Mouse (Mus musculus): ENCODE measurements around the gene Wdr90. TPM values are rescaled to one million over a fixed set of nuclear protein-coding genes. Genes with fewer than 3 reads are reported as not detected.

Wdr90 gene
- polyA plus RNA-seq, 1 experiment from 2014 or later: 8.2 TPM

- ATAC-seq (ENCODE audit: insufficient number of reproducible peaks, insufficient read depth, low FRiP score, low read depth): no peak
- Histone ChIP-seq H3K36me3 (ENCODE audit: control insufficient read depth, insufficient read depth, low read length) (peaks cover 54% of the 10 kb centered on the region), H3K4me3 (ENCODE audit: control insufficient read depth in 1 of 2, insufficient read depth in 1 of 2, low read depth in 1 of 2, low read length in 2 of 2) (peak overlapping the region; percentile 76 to 91), H3K9me3 (ENCODE audit: control insufficient read depth, low read length) (no peaks in the 10 kb centered on the region), H3K27ac (replicated peaks in 1 of 2; ENCODE audit: control insufficient read depth in 1 of 2, insufficient read depth in 1 of 2, low read depth in 2 of 2, low read length in 2 of 2) (no peak overlapping the region), H3K27me3 (ENCODE audit: control insufficient read depth, insufficient read depth, low read length) (no peaks in the 10 kb centered on the region), H3K9ac (ENCODE audit: low read length) (peak overlapping the region; percentile 96), H3K4me2 (ENCODE audit: low read length) (peak overlapping the region; percentile 88), H3K4me1 (ENCODE audit: control insufficient read depth in 2 of 2, insufficient read depth in 2 of 2, low read length in 2 of 2) (peaks cover 5 to 15% of the 10 kb centered on the region in 2 experiments)
- WGBS: 92% methylated on average over 4 of the region's 4 CpGs
Measured at GRCm38 (mm10) chr17:25843122-25843521, 18.2 kb downstream of the Wdr90 start.

GRCm38 (mm10) chr17:25842509-25842908, 18.8 kb downstream of the Wdr90 start:
- H3K4me2 ChIP-seq (ENCODE audit: low read length): no peak overlapping the region
- 80% methylated on average over 3 of the region's 3 CpGs for WGBS
- no peak overlapping the region for H3K4me3 ChIP-seq (ENCODE audit: control insufficient read depth in 1 of 2, insufficient read depth in 1 of 2, low read depth in 1 of 2, low read length in 2 of 2)
- ATAC-seq (ENCODE audit: insufficient number of reproducible peaks, insufficient read depth, low FRiP score, low read depth): no peak
- H3K4me1 ChIP-seq (ENCODE audit: control insufficient read depth in 2 of 2, insufficient read depth in 2 of 2, low read length in 2 of 2): peaks cover 8 to 20% of the 10 kb centered on the region in 2 experiments
- H3K9me3 ChIP-seq (ENCODE audit: control insufficient read depth, low read length): no peaks in the 10 kb centered on the region
- no peak overlapping the region for H3K27ac ChIP-seq (replicated peaks in 1 of 2; ENCODE audit: control insufficient read depth in 1 of 2, insufficient read depth in 1 of 2, low read depth in 2 of 2, low read length in 2 of 2)
- peaks cover 56% of the 10 kb centered on the region for H3K36me3 ChIP-seq (ENCODE audit: control insufficient read depth, insufficient read depth, low read length)
- no peak overlapping the region for H3K9ac ChIP-seq (ENCODE audit: low read length)
- no peaks in the 10 kb centered on the region for H3K27me3 ChIP-seq (ENCODE audit: control insufficient read depth, insufficient read depth, low read length)

- ATAC-seq (ENCODE audit: insufficient number of reproducible peaks, insufficient read depth, low FRiP score, low read depth): no peak
- no peak within 1 kb of the TSS for H3K27ac ChIP-seq (replicated peaks in 1 of 2; ENCODE audit: control insufficient read depth in 1 of 2, insufficient read depth in 1 of 2, low read depth in 2 of 2, low read length in 2 of 2)
- H3K9ac ChIP-seq (ENCODE audit: low read length): no peak within 1 kb of the TSS
- peaks cover 57% of the 10 kb centered on the region for H3K36me3 ChIP-seq (ENCODE audit: control insufficient read depth, insufficient read depth, low read length)
- no peak within 1 kb of the TSS for H3K4me3 ChIP-seq (ENCODE audit: control insufficient read depth in 1 of 2, insufficient read depth in 1 of 2, low read depth in 1 of 2, low read length in 2 of 2)
- no peak within 1 kb of the TSS for H3K4me2 ChIP-seq (ENCODE audit: low read length)
- H3K9me3 ChIP-seq (ENCODE audit: control insufficient read depth, low read length): no peaks in the 10 kb centered on the region
- no peaks in the 10 kb centered on the region for H3K27me3 ChIP-seq (ENCODE audit: control insufficient read depth, insufficient read depth, low read length)
- 92% methylated on average over 22 of the region's 22 CpGs for WGBS
- H3K4me1 ChIP-seq (ENCODE audit: control insufficient read depth in 2 of 2, insufficient read depth in 2 of 2, low read length in 2 of 2): peaks cover 17 to 32% of the 10 kb centered on the region in 2 experiments
Measured at GRCm38 (mm10) chr17:25841117-25841880, 20.0 kb downstream of the Wdr90 start, which contains the start of gene Gm20683. TSS of gene Gm20683 (minus strand) at chr17:25841763.

GRCm38 (mm10) chr17:25840519-25840918, 20.8 kb downstream of the Wdr90 start:
- ATAC-seq (ENCODE audit: insufficient number of reproducible peaks, insufficient read depth, low FRiP score, low read depth): no peak
- Histone ChIP-seq H3K27me3 (ENCODE audit: control insufficient read depth, insufficient read depth, low read length) (no peaks in the 10 kb centered on the region), H3K36me3 (ENCODE audit: control insufficient read depth, insufficient read depth, low read length) (peaks cover 64% of the 10 kb centered on the region), H3K9ac (ENCODE audit: low read length) (no peak overlapping the region), H3K4me2 (ENCODE audit: low read length) (no peak overlapping the region), H3K9me3 (ENCODE audit: control insufficient read depth, low read length) (no peaks in the 10 kb centered on the region), H3K4me3 (ENCODE audit: control insufficient read depth in 1 of 2, insufficient read depth in 1 of 2, low read depth in 1 of 2, low read length in 2 of 2) (no peak overlapping the region), H3K4me1 (ENCODE audit: control insufficient read depth in 2 of 2, insufficient read depth in 2 of 2, low read length in 2 of 2) (peaks cover 20 to 39% of the 10 kb centered on the region in 2 experiments), H3K27ac (replicated peaks in 1 of 2; ENCODE audit: control insufficient read depth in 1 of 2, insufficient read depth in 1 of 2, low read depth in 2 of 2, low read length in 2 of 2) (no peak overlapping the region)
- 96% methylated on average over 6 of the region's 6 CpGs for WGBS

- H3K27ac ChIP-seq (replicated peaks in 1 of 2; ENCODE audit: control insufficient read depth in 1 of 2, insufficient read depth in 1 of 2, low read depth in 2 of 2, low read length in 2 of 2): no peak overlapping the region
- no peak overlapping the region for H3K9ac ChIP-seq (ENCODE audit: low read length)
- no peak overlapping the region for H3K4me2 ChIP-seq (ENCODE audit: low read length)
- no peak for ATAC-seq (ENCODE audit: insufficient number of reproducible peaks, insufficient read depth, low FRiP score, low read depth)
- H3K4me1 ChIP-seq (ENCODE audit: control insufficient read depth in 2 of 2, insufficient read depth in 2 of 2, low read length in 2 of 2): peaks cover 24 to 45% of the 10 kb centered on the region in 2 experiments
- no peaks in the 10 kb centered on the region for H3K9me3 ChIP-seq (ENCODE audit: control insufficient read depth, low read length)
- H3K4me3 ChIP-seq (ENCODE audit: control insufficient read depth in 1 of 2, insufficient read depth in 1 of 2, low read depth in 1 of 2, low read length in 2 of 2): no peak overlapping the region
- WGBS: 85% methylated on average over 14 of the region's 14 CpGs
- no peaks in the 10 kb centered on the region for H3K27me3 ChIP-seq (ENCODE audit: control insufficient read depth, insufficient read depth, low read length)
- peaks cover 71% of the 10 kb centered on the region for H3K36me3 ChIP-seq (ENCODE audit: control insufficient read depth, insufficient read depth, low read length)
Measured at GRCm38 (mm10) chr17:25839455-25840235, 21.7 kb downstream of the Wdr90 start.

- WGBS: 87% methylated on average over 4 of the region's 4 CpGs
- Histone ChIP-seq H3K4me2 (ENCODE audit: low read length) (no peak overlapping the region), H3K9ac (ENCODE audit: low read length) (no peak overlapping the region), H3K4me1 (ENCODE audit: control insufficient read depth in 2 of 2, insufficient read depth in 2 of 2, low read length in 2 of 2) (peaks cover 26 to 50% of the 10 kb centered on the region in 2 experiments), H3K4me3 (ENCODE audit: control insufficient read depth in 1 of 2, insufficient read depth in 1 of 2, low read depth in 1 of 2, low read length in 2 of 2) (no peak overlapping the region), H3K9me3 (ENCODE audit: control insufficient read depth, low read length) (no peaks in the 10 kb centered on the region), H3K27ac (replicated peaks in 1 of 2; ENCODE audit: control insufficient read depth in 1 of 2, insufficient read depth in 1 of 2, low read depth in 2 of 2, low read length in 2 of 2) (no peak overlapping the region), H3K36me3 (ENCODE audit: control insufficient read depth, insufficient read depth, low read length) (peaks cover 74% of the 10 kb centered on the region), H3K27me3 (ENCODE audit: control insufficient read depth, insufficient read depth, low read length) (no peaks in the 10 kb centered on the region)
- ATAC-seq (ENCODE audit: insufficient number of reproducible peaks, insufficient read depth, low FRiP score, low read depth): no peak
Measured at GRCm38 (mm10) chr17:25838904-25839303, 22.4 kb downstream of the Wdr90 start.

GRCm38 (mm10) chr17:25837533-25837932, 23.8 kb downstream of the Wdr90 start:
- Histone ChIP-seq H3K4me1 (ENCODE audit: control insufficient read depth in 2 of 2, insufficient read depth in 2 of 2, low read length in 2 of 2) (peaks cover 21 to 40% of the 10 kb centered on the region in 2 experiments; a peak in 3 of 4 replicates), H3K4me2 (ENCODE audit: low read length) (peak overlapping the region; percentile 90), H3K27me3 (ENCODE audit: control insufficient read depth, insufficient read depth, low read length) (no peaks in the 10 kb centered on the region), H3K4me3 (ENCODE audit: control insufficient read depth in 1 of 2, insufficient read depth in 1 of 2, low read depth in 1 of 2, low read length in 2 of 2) (no peak overlapping the region), H3K27ac (replicated peaks in 1 of 2; ENCODE audit: control insufficient read depth in 1 of 2, insufficient read depth in 1 of 2, low read depth in 2 of 2, low read length in 2 of 2) (peak overlapping the region in 1 of 2 experiments; percentile 77; a peak in 2 of 4 replicates), H3K36me3 (ENCODE audit: control insufficient read depth, insufficient read depth, low read length) (peaks cover 72% of the 10 kb centered on the region), H3K9ac (ENCODE audit: low read length) (peak overlapping the region; percentile 74), H3K9me3 (ENCODE audit: control insufficient read depth, low read length) (no peaks in the 10 kb centered on the region)
- 25% methylated on average over 3 of the region's 3 CpGs for WGBS
- ATAC-seq (ENCODE audit: insufficient number of reproducible peaks, insufficient read depth, low FRiP score, low read depth): no peak

All from heart, embryonic 14.5 days (tissue).